Mouse (Mus musculus): ENCODE results near the gene Pik3cb.

DNA sequence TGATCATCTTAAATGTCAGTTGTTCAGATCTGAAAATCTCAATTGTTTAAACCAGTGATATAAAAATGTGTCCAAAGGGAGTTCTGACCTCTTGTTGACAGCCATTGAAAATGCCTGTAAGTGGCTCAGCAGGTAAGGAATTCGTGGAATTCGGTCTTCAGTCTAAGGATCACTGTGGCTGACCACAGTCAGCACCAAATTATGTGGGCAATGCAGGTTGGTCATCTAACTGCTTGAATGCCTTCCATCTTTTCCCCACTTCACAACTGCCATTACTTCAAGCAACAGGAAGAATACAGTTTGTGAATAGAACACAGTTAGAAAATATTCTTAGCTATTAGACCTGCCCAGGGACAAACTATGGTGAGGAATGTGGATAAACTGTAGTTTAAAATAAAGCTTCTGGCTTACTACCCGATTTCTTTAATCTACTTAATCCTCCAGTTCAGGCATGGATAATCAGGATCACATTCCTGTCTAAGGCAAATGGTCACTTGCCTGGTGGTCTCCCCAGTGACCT is 8.4 kb downstream of the Pik3cb start:
- no peak for TF ChIP-seq CTCF (conservative IDR thresholded peaks at IDR 0.05; ENCODE audit: insufficient read depth, insufficient read length, low read depth, low read length)
- TF ChIP-seq POLR2A (IDR thresholded peaks at IDR 0.05; ENCODE audit: low read depth, low read length), result no peak

Data from kidney, adult 2 months (tissue).